Mouse (Mus musculus): Measurements from ENCODE around the gene Ntf5.
"Not testable (repeated sequence)": the region's sequence is repeated elsewhere in the genome, so short reads cannot be mapped to it uniquely, and the experiment has no call there.

Gene Ntf5

DNA sequence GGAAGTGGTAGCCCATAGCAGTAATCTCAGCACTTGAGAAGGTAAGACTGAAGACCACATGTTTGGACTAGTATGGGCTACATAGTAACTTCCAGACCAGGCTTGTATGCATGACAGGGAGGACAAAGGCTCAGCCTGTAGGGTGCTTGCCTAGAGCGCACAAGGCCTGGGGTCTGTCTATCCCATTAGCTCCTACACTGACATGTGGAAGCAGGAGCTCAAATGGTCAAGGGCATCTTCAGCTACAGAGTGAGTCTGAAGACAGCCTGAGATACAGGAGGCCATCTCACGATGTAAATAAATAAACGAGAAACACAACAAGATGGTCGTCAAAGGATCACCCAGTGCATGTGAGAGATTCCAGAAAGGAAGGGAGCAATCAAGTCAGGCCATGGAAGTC lies 48.8 kb downstream of the Ntf5 start:
- no peak for DNase-seq (ENCODE audit: low read depth, low spot score)

DNA sequence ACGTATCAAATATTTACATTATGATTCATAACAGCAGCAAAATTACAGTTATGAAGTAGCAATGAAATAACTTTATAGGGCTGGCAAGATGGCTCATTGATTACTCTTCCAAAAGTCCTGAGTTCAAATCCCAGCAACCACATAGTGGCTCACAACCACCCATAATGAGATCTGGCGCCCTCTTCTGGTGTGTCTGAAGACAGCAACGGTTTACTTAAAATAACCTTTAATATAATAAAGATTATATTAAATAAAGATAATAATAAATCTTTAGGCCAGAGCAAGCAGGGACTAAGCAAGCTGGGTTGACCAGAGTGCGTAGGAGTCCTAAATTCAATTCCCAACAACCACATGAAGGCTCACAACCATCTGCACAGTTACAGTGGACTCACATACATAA lies 49.4 kb downstream of the Ntf5 start:
- DNase-seq (ENCODE audit: low read depth, low spot score) = not testable (repeated sequence)

DNA sequence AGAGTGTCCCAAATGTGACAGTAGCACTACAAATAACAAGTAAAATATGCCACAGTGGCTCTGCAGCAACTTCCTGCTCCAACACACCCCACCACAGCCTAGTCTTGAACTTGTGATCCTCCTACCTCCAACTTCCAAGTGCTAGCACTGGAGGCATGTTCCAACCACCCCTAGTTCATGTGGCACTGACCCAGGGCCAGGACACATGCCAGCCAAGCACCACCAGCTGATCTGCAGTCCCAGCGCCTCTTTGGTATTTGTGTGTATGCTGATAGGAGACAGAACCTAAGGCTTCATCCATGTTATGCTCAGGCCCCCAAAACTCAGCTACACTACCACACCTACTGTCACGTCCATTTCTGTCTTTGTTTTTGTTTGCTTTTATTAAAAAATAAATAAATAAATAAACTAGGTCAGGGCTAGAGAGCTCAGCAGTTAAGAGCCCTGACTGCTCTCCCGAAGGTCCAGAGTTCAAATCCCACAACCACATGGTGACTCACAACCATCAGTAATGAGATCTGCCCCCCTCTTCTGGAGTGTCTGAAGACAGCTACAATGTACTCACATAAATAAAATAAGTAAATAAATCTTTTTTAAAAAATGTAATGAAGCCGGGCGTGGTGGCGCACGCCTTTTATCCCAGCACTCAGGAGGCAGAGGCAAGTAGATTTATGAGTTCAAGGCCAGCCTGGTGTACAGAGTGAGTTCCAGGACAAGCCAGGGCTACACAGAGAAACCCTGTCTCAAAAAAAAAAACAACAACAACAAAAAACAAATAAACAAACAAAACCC lies 50.7 kb downstream of the Ntf5 start:
- DNase-seq (ENCODE audit: low read depth, low spot score) = no peak

DNA sequence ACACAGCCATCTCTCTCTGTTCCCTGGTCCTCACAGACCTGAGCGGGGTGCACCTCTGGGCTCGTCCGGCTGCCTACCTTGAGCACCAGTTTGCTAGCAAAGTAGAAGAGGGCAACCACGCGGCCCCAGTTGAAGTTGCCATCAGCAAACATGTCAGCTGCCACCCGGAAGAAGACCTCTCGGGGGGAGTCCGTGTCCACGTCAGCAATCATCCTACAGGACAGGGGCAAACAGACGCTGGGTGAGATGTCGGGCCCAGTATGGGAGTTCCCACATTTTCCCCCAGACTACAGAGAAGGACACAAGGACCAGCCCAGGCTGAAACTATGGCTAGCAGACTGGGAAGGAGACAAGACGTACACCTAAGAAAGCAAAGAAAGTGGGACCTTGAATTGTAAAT lies 51.6 kb downstream of the Ntf5 start:
- DNase-seq (ENCODE audit: low read depth, low spot score) = no peak

GRCm38 (mm10) chr7:45465549-45465948 lies 52.1 kb downstream of the Ntf5 start:
- DNase-seq (ENCODE audit: low read depth, low spot score) = no peak

DNA sequence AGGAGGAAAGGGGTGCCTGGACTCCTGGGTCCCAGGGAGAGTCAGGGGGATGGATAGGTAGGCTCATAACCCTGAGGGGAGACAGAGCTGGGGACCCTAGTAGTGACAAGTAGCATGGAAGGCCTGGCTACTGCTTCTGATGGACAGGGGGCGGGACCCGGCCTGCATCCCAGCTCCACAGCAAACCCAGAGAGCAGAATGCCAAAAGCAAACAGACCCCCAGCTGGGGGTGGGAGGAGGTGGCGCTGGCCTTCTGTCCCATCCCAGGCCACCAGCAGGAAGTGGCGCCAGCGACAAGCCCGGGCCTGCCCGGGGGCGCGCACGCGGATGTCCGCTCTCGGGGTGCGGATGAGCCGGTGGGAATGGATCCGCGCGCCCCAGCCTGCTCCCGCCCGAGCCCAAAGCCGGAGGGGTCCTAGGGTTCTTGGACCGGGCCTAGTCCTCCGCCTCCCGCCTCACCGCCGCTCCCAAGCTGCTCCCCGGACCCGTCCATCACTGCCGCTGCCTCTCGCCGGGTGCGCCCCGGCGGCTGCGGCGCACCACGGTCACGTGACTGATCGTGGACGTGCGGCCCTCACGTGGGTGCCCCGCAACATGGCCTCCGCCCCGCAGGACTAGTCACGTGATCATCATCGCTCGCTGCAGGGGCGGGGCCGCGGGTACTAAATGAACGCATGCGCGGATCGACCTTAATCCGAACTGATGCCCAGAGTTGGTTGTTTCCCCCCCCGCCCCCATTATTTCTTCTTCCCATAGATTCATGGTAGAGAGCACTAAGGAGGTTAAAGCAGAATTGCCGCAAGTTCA lies 53.0 kb downstream of the Ntf5 start, which contains the start of gene Bax:
Gene Bax, minus strand, starts transcription at position 616 of the 807 bp plus-strand sequence.
- DNase-seq (ENCODE audit: low read depth, low spot score) = peak; percentile 96
